Comparison of ENCODE assay signal across 8 mouse cellular contexts in the genomic region with DNA sequence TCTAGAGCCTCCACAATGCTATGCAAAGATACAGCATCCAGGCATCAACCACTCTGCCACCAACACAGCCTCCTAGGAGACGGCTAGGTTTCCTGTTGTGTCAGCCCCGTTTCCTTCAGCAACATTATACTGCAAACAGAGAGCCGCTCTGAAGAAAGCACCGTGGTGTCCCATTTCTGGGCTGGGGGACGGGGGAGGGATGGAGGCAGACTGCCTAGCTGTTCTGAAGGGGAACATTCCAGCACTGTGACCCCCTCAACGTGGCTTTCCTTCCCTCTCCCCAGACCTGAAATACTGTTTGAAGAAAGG.
DNase-seq lines count a peak whose midpoint lies in the region; ATAC-seq and TF ChIP-seq lines count a peak whose summit lies in the region.

No protein-coding gene starts in this region.

- H3K27me3 ChIP-seq in midbrain, embryonic 10.5 days (ENCODE audit: low read depth, poor library complexity, severe bottlenecking) = no peaks in the 10 kb centered on the region
- H3K27me3 ChIP-seq in midbrain, embryonic 15.5 days (replicated peaks) = no peaks in the 10 kb centered on the region
- no peaks in the 10 kb centered on the region for H3K27me3 ChIP-seq in forebrain, embryonic 15.5 days
- H3K27me3 ChIP-seq in limb, embryonic 12.5 days = no peaks in the 10 kb centered on the region
- no peaks in the 10 kb centered on the region for H3K27me3 ChIP-seq in stomach, postnatal 0 days (ENCODE audit: control insufficient read depth, insufficient read depth, low read length)

- DNase-seq in midbrain, embryonic 10.5 days (ENCODE audit: low spot score) = no peak
- DNase-seq in stomach, postnatal 0 days (ENCODE audit: low spot score) = no peak
- DNase-seq in right cerebral cortex, postnatal 25 days = no peak
- no peak for DNase-seq in adrenal gland, postnatal 4 days (ENCODE audit: low spot score in 2 of 2)
- DNase-seq in frontal cortex, adult 2 months (ENCODE audit: extremely low spot score in 1 of 2, low spot score in 1 of 2) = no peak

- no peaks in the 10 kb centered on the region for H3K36me3 ChIP-seq in midbrain, embryonic 10.5 days
- no peaks in the 10 kb centered on the region for H3K36me3 ChIP-seq in midbrain, embryonic 15.5 days (replicated peaks)
- H3K36me3 ChIP-seq in forebrain, embryonic 15.5 days = no peaks in the 10 kb centered on the region
- peaks cover 5% of the 10 kb centered on the region; the same call in 1 of the 2 replicates for H3K36me3 ChIP-seq in limb, embryonic 12.5 days
- H3K36me3 ChIP-seq in stomach, postnatal 0 days (ENCODE audit: control insufficient read depth, insufficient read depth, low read length) = no peaks in the 10 kb centered on the region

- no peak for ATAC-seq in midbrain, embryonic 15.5 days (replicated peaks)
- ATAC-seq in forebrain, embryonic 15.5 days (replicated peaks) = peak; percentile 34
- peak; percentile 10; the same call in 1 of the 2 replicates for ATAC-seq in limb, embryonic 12.5 days (ENCODE audit: insufficient number of reproducible peaks, insufficient read depth, low FRiP score, low TSS enrichment, low read depth)
- ATAC-seq in stomach, postnatal 0 days (ENCODE audit: low FRiP score, low TSS enrichment) = peak; percentile 11

- H3K9ac ChIP-seq in midbrain, embryonic 15.5 days = no peak overlapping the region
- no peak overlapping the region for H3K9ac ChIP-seq in forebrain, embryonic 15.5 days (replicated peaks)
- H3K9ac ChIP-seq in limb, embryonic 12.5 days (replicated peaks) = 0 out of 2 replicates have a peak overlapping the region, but pooled peaks have one; percentile 4
- no peak overlapping the region for H3K9ac ChIP-seq in stomach, postnatal 0 days (ENCODE audit: low read length)

- TF ChIP-seq EP300 in stomach, postnatal 0 days (optimal IDR thresholded peaks at IDR 0.05) = no peak

- no peak for TF ChIP-seq CTCF in stomach, postnatal 0 days (IDR thresholded peaks at IDR 0.05; ENCODE audit: low read depth)

- H3K4me2 ChIP-seq in midbrain, embryonic 15.5 days = no peak overlapping the region
- H3K4me2 ChIP-seq in forebrain, embryonic 15.5 days (replicated peaks) = no peak overlapping the region
- no peak overlapping the region for H3K4me2 ChIP-seq in limb, embryonic 12.5 days
- no peak overlapping the region for H3K4me2 ChIP-seq in stomach, postnatal 0 days (replicated peaks; ENCODE audit: low read depth)

- peaks cover 8% of the 10 kb centered on the region; the same call in 1 of the 2 replicates for H3K4me1 ChIP-seq in midbrain, embryonic 10.5 days
- H3K4me1 ChIP-seq in midbrain, embryonic 15.5 days = peaks cover 11% of the 10 kb centered on the region
- H3K4me1 ChIP-seq in forebrain, embryonic 15.5 days = peaks cover 11% of the 10 kb centered on the region
- H3K4me1 ChIP-seq in limb, embryonic 12.5 days (replicated peaks) = peaks cover 35% of the 10 kb centered on the region
- H3K4me1 ChIP-seq in stomach, postnatal 0 days (replicated peaks; ENCODE audit: control insufficient read depth, insufficient read depth) = peaks cover 21% of the 10 kb centered on the region

- H3K27ac ChIP-seq in midbrain, embryonic 10.5 days (replicated peaks) = 0 out of 2 replicates have a peak overlapping the region, but pooled peaks have one; percentile 35
- no peak overlapping the region for H3K27ac ChIP-seq in midbrain, embryonic 15.5 days
- no peak overlapping the region for H3K27ac ChIP-seq in forebrain, embryonic 15.5 days (replicated peaks)
- peak overlapping the region; percentile 85 for H3K27ac ChIP-seq in limb, embryonic 12.5 days
- H3K27ac ChIP-seq in stomach, postnatal 0 days (replicated peaks) = peak overlapping the region; percentile 89

- H3K9me3 ChIP-seq in midbrain, embryonic 10.5 days (replicated peaks) = no peaks in the 10 kb centered on the region
- no peaks in the 10 kb centered on the region for H3K9me3 ChIP-seq in midbrain, embryonic 15.5 days
- no peaks in the 10 kb centered on the region for H3K9me3 ChIP-seq in forebrain, embryonic 15.5 days
- no peaks in the 10 kb centered on the region for H3K9me3 ChIP-seq in limb, embryonic 12.5 days
- no peaks in the 10 kb centered on the region for H3K9me3 ChIP-seq in stomach, postnatal 0 days (ENCODE audit: control insufficient read depth, low read length)

- 65% methylated on average over 6 of the region's 6 CpGs for WGBS in midbrain, embryonic 10.5 days
- WGBS in midbrain, embryonic 15.5 days = 70% methylated on average over 6 of the region's 6 CpGs
- WGBS in forebrain, embryonic 15.5 days = 40% methylated on average over 6 of the region's 6 CpGs
- 24% methylated on average over 6 of the region's 6 CpGs for WGBS in limb, embryonic 12.5 days
- 4% methylated on average over 6 of the region's 6 CpGs for WGBS in stomach, postnatal 0 days

- no peak overlapping the region for H3K4me3 ChIP-seq in midbrain, embryonic 10.5 days
- no peak overlapping the region for H3K4me3 ChIP-seq in midbrain, embryonic 15.5 days
- H3K4me3 ChIP-seq in forebrain, embryonic 15.5 days = no peak overlapping the region
- no peak overlapping the region for H3K4me3 ChIP-seq in limb, embryonic 12.5 days (replicated peaks)
- H3K4me3 ChIP-seq in stomach, postnatal 0 days (ENCODE audit: low read depth, low read length) = no peak overlapping the region

Comparison
In these comparisons a context has a peak if more than half of its experiments do, and no peak if none do; other contexts are left out.
1. H3K27ac ChIP-seq: peak in midbrain, embryonic 10.5 days (single experiment), limb, embryonic 12.5 days (single experiment) and stomach, postnatal 0 days (single experiment); none in midbrain, embryonic 15.5 days (single experiment) and forebrain, embryonic 15.5 days (single experiment).